Mouse (Mus musculus) hindbrain, embryonic 11.5 days (tissue): ENCODE data around the gene Nr2f1. TPM values are rescaled to one million over a fixed set of nuclear protein-coding genes. Genes with fewer than 3 reads are reported as not detected.
A peak's percentile ranks its signal among the peaks of the same experiment; 100 is the strongest.

Source experiments
- ATAC-seq: fragments of 200-750 bp; cut with Nextera tagmentation; 2 replicates; pipeline ENCODE4 v1.8.0; 2017; ENCODE audit warnings: mild to moderate bottlenecking, moderate TSS enrichment, moderate library complexity; ENCODE audit not compliant: low FRiP score
- DNase-seq: peaks from one replicate; pipeline ENCODE4 v3.0.0-alpha.2; 2015; ENCODE audit warnings: low spot score
- H3K27ac ChIP-seq: fragments of 300-500 bp; sonication (generic); 2 replicates; pipeline ENCODE4 v1.5.1; 2014; ENCODE audit warnings: mild to moderate bottlenecking, low read depth, low read length
- H3K27me3 ChIP-seq: fragments of 300-500 bp; sonication (generic); 2 replicates; pipeline ENCODE4 v1.6.1; 2014; ENCODE audit warnings: mild to moderate bottlenecking, low read length, moderate library complexity, mixed read lengths; ENCODE audit not compliant: control insufficient read depth, insufficient read depth
- H3K36me3 ChIP-seq: fragments of 300-500 bp; sonication (generic); 2 replicates; pipeline ENCODE4 v1.6.1; 2014; ENCODE audit warnings: mild to moderate bottlenecking, low read length, moderate library complexity, mixed read lengths; ENCODE audit not compliant: control insufficient read depth, insufficient read depth
- H3K4me1 ChIP-seq: fragments of 300-500 bp; sonication (generic); replicated peaks from 2 replicates; pipeline ENCODE4 v1.6.1; 2014; ENCODE audit warnings: low read length, mixed read lengths; ENCODE audit not compliant: control insufficient read depth, insufficient read depth
- H3K4me2 ChIP-seq: fragments of 300-500 bp; sonication (generic); replicated peaks from 2 replicates; pipeline ENCODE4 v1.6.1; 2014; ENCODE audit warnings: mild to moderate bottlenecking, low read depth, low read length
- H3K4me3 ChIP-seq: fragments of 300-500 bp; sonication (generic); 2 replicates; pipeline ENCODE4 v1.5.1; 2014; ENCODE audit warnings: low read depth, low read length
- H3K9ac ChIP-seq: fragments of 300-500 bp; sonication (generic); 2 replicates; pipeline ENCODE4 v1.6.1; 2014; ENCODE audit warnings: low read depth, low read length
- H3K9me3 ChIP-seq: fragments of 300-500 bp; sonication (generic); 2 replicates; pipeline ENCODE4 v1.6.1; 2016; ENCODE audit warnings: low read length; ENCODE audit not compliant: control insufficient read depth
- WGBS: fragments of 180-500 bp; shearing (Covaris S2); extraction: QIAGEN DNeasy Blood & Tissue Kit; methylation state at CpG from one replicate; pipeline ENCODE4 v1.1.7; 2014; 5-methylcytosine and 5-hydroxymethylcytosine counted together
- polyA plus RNA-seq: library from polyadenylated mRNA; unstranded; fragments of >200 nt; fragmentation: Nextera tagmentation; extraction: Ambion mirVana; gene quantifications from 2 replicates; pipeline ENCODE4 v1.2.1, GENCODE M21; 2014

The Nr2f1 gene
- polyA plus RNA-seq, 1 experiment from 2014 or later = 97.2 TPM

- ATAC-seq (peak; percentile 62), DNase-seq (peak; percentile 78)
- peak overlapping the region; percentile 73 for H3K27ac ChIP-seq
- WGBS = under 1% methylated on average over 38 of the region's 38 CpGs
- H3K4me3 ChIP-seq = peak overlapping the region; percentile 38
- no peaks in the 10 kb centered on the region for H3K9me3 ChIP-seq
- H3K4me1 ChIP-seq = peaks cover 23% of the 10 kb centered on the region
- no peaks in the 10 kb centered on the region for H3K36me3 ChIP-seq
- H3K9ac ChIP-seq = peak overlapping the region; percentile 75
- H3K27me3 ChIP-seq = peaks cover 2% of the 10 kb centered on the region; the same call in 1 of the 2 replicates
- H3K4me2 ChIP-seq = peak overlapping the region; percentile 84
Measured at GRCm38 (mm10) chr13:78210029-78210747, 10.6 kb upstream of the Nr2f1 start.

DNA sequence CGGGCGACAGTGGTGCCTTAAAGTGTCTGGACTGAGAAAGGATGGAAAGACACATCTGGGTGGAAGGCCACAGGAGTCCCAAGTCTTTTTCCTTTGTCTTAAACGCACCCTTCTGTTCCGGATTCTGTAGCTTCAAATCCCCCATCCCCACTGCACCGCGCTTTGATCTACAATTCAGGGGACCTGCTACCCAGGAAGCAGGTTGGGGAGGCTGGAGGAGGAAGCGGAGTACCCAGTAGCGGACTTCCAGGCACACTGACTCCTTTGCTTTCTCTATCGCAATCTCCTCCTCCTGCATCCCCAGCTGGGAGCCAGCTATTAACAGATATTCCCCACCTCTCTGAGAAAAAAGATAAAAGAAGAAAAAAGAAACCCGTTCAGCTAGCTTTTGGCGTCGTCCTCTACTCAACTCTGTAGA lies 10.1 kb upstream of the Nr2f1 start:
- Histone ChIP-seq H3K4me3 (peak overlapping the region; percentile 38), H3K9ac (peak overlapping the region; percentile 75), H3K4me2 (peak overlapping the region; percentile 84), H3K4me1 (peaks cover 23% of the 10 kb centered on the region), H3K27me3 (peaks cover 2% of the 10 kb centered on the region; the same call in 1 of the 2 replicates), H3K9me3 (no peaks in the 10 kb centered on the region), H3K27ac (peak overlapping the region; percentile 73), H3K36me3 (no peaks in the 10 kb centered on the region)
- ATAC-seq (no peak), DNase-seq (peak; percentile 73)
- under 1% methylated on average over 12 of the region's 12 CpGs for WGBS

GRCm38 (mm10) chr13:78208689-78209410 lies 9.3 kb upstream of the Nr2f1 start:
- 11% methylated on average over 14 of the region's 14 CpGs for WGBS
- Histone ChIP-seq H3K36me3 (no peaks in the 10 kb centered on the region), H3K27me3 (peaks cover 2% of the 10 kb centered on the region; the same call in 1 of the 2 replicates), H3K9ac (peak overlapping the region; percentile 75), H3K27ac (peak overlapping the region; percentile 27; the same call in 1 of the 2 replicates), H3K4me1 (peaks cover 23% of the 10 kb centered on the region), H3K4me3 (no peak overlapping the region), H3K4me2 (peak overlapping the region; percentile 24; the same call in 1 of the 2 replicates), H3K9me3 (no peaks in the 10 kb centered on the region)
- peak; percentile 30 for DNase-seq
- no peak for ATAC-seq

DNA sequence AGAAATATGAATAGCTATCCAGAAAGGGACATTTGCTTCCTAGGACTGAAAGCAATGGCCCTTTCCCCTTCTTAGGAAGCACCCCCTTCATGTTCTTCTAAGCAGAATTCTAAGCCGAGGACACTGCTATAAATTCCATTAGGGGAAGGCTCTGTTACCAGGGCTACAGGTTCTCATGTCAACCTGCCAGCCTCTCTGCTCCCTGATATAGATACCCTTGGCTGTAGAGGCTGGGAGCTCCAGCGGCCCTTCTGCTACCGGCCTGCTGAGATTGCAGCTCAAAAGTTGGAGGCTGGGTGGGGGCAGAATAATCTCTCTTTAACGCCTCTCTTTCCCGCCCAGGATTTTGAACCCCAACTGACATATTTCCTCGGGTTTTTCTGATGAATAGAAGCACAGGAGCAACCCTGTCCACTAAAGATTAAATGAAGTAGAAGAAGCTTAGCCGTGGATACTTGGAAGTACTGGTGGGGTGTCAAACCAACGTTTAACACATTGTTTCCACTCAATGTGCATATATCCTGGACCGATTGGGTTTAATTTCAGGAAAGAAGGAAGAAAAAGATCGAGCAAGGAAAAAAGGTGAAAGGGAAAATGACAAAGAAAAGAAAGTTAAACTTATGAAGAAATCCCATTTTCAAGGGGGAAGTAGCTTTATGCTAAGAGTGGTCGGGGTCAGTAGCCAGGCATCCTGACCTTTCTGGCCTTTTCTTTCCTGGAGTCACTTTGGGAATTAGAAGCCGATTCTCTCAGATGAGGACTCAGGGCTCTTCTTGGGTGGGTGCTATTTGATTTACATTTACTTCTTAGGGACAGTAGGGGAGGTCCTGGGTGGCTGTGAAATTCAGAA lies 8.5 kb upstream of the Nr2f1 start:
- Histone ChIP-seq H3K9ac (peak overlapping the region; percentile 27; the same call in 1 of the 2 replicates), H3K4me3 (0 out of 2 replicates have a peak overlapping the region, but pooled peaks have one; percentile 10), H3K9me3 (no peaks in the 10 kb centered on the region), H3K4me1 (peaks cover 23% of the 10 kb centered on the region), H3K4me2 (peak overlapping the region; percentile 24), H3K36me3 (no peaks in the 10 kb centered on the region), H3K27me3 (peaks cover 2% of the 10 kb centered on the region; the same call in 1 of the 2 replicates), H3K27ac (peak overlapping the region; percentile 63)
- DNase-seq (peak; percentile 64), ATAC-seq (no peak)
- 4% methylated on average over 12 of the region's 12 CpGs for WGBS

GRCm38 (mm10) chr13:78206891-78207430 lies 7.4 kb upstream of the Nr2f1 start:
- DNase-seq = peak; percentile 42
- 0 out of 2 replicates have a peak overlapping the region, but pooled peaks have one; percentile 10 for H3K4me3 ChIP-seq

GRCm38 (mm10) chr13:78205426-78205825 lies 5.9 kb upstream of the Nr2f1 start:
- H3K4me1 ChIP-seq = peaks cover 14% of the 10 kb centered on the region

More at GRCm38 (mm10) chr13:78206891-78207430, 7.4 kb upstream of the Nr2f1 start:
- Histone ChIP-seq H3K9ac (peak overlapping the region; percentile 38; the same call in 1 of the 2 replicates), H3K4me2 (peak overlapping the region; percentile 24), H3K27me3 (peaks cover 2% of the 10 kb centered on the region; the same call in 1 of the 2 replicates), H3K27ac (peak overlapping the region; percentile 60), H3K4me1 (peaks cover 23% of the 10 kb centered on the region), H3K9me3 (no peaks in the 10 kb centered on the region), H3K36me3 (no peaks in the 10 kb centered on the region)
- WGBS = 19% methylated on average over 7 of the region's 7 CpGs
- ATAC-seq = no peak

GRCm38 (mm10) chr13:78203348-78204061 lies 3.9 kb upstream of the Nr2f1 start:
- DNase-seq (peak; percentile 85), ATAC-seq (peak; percentile 53)
- Histone ChIP-seq H3K9ac (peak overlapping the region; percentile 95), H3K27me3 (no peaks in the 10 kb centered on the region), H3K4me2 (peak overlapping the region; percentile 83), H3K4me3 (peak overlapping the region; percentile 78), H3K27ac (peak overlapping the region; percentile 99), H3K9me3 (no peaks in the 10 kb centered on the region), H3K4me1 (peaks cover 9% of the 10 kb centered on the region), H3K36me3 (no peaks in the 10 kb centered on the region)
- WGBS = 1% methylated on average over 37 of the region's 37 CpGs

More at GRCm38 (mm10) chr13:78205426-78205825, 5.9 kb upstream of the Nr2f1 start:
- no peak for ATAC-seq
- H3K36me3 ChIP-seq = no peaks in the 10 kb centered on the region
- DNase-seq = no peak
- no peak overlapping the region for H3K9ac ChIP-seq
- H3K27ac ChIP-seq = no peak overlapping the region
- H3K27me3 ChIP-seq = no peaks in the 10 kb centered on the region
- H3K4me3 ChIP-seq = no peak overlapping the region
- H3K4me2 ChIP-seq = no peak overlapping the region
- H3K9me3 ChIP-seq = no peaks in the 10 kb centered on the region
